Mouse (Mus musculus): ENCODE measurements around the gene 1810010D01Rik. TPM values are rescaled to one million over a fixed set of nuclear protein-coding genes. Genes with fewer than 3 reads are reported as not detected.

Gene 1810010D01Rik
- polyA plus RNA-seq, 1 experiment: 2.3 TPM

- no peak for TF ChIP-seq CTCF (IDR thresholded peaks at IDR 0.05; ENCODE audit: control insufficient read depth, insufficient read depth, low read length)
- no peak for TF ChIP-seq POLR2A (IDR thresholded peaks at IDR 0.05; ENCODE audit: borderline replicate concordance, control insufficient read depth, low read depth, low read length)
- no peak overlapping the region for H3K4me3 ChIP-seq (replicated peaks; ENCODE audit: control insufficient read depth, low read depth, low read length)
- H3K27ac ChIP-seq (ENCODE audit: control insufficient read depth, insufficient read depth, low read depth, low read length, poor library complexity): no peak overlapping the region
- H3K4me1 ChIP-seq (ENCODE audit: control insufficient read depth, insufficient read depth, low read length): peaks cover 1% of the 10 kb centered on the region
- 46% methylated on average over 5 of the region's 5 CpGs for WGBS
Observed at GRCm38 (mm10) chr7:145195186-145195927, 12.6 kb downstream of the 1810010D01Rik start.

GRCm38 (mm10) chr7:145194455-145195161 lies 13.3 kb downstream of the 1810010D01Rik start:
- H3K27ac ChIP-seq (ENCODE audit: control insufficient read depth, insufficient read depth, low read depth, low read length, poor library complexity): no peak overlapping the region
- 23% methylated on average over 3 of the region's 3 CpGs for WGBS
- TF ChIP-seq POLR2A (IDR thresholded peaks at IDR 0.05; ENCODE audit: borderline replicate concordance, control insufficient read depth, low read depth, low read length) (no peak), CTCF (IDR thresholded peaks at IDR 0.05; ENCODE audit: control insufficient read depth, insufficient read depth, low read length) (no peak)

DNA sequence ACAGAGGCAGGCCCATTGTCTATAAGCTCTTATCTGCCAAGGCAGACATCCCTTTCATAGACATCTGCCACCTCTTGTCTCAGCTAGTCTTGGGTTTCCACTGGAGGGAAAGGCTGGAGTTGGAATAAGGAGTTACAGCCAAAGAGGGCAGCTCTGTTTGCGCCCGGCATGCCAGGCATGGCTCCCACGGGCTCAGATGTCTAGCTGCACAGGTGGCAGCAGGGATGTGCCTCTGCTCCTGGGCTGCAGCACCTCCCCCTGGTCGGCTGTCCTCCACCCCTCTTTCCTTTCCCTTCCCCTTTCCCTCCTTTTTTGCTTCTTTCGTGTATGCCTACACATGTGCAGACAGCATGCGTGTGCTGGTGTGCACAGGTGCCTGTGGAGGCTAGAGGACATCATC lies 15.1 kb downstream of the 1810010D01Rik start:
- no peak for TF ChIP-seq CTCF (IDR thresholded peaks at IDR 0.05; ENCODE audit: control insufficient read depth, insufficient read depth, low read length)
- no peak for TF ChIP-seq POLR2A (IDR thresholded peaks at IDR 0.05; ENCODE audit: borderline replicate concordance, control insufficient read depth, low read depth, low read length)
- 69% methylated on average over 6 of the region's 6 CpGs for WGBS

More at GRCm38 (mm10) chr7:145194455-145195161, 13.3 kb downstream of the 1810010D01Rik start:
- H3K4me3 ChIP-seq (replicated peaks; ENCODE audit: control insufficient read depth, low read depth, low read length): no peak overlapping the region
- peaks cover 1% of the 10 kb centered on the region for H3K4me1 ChIP-seq (ENCODE audit: control insufficient read depth, insufficient read depth, low read length)

DNA sequence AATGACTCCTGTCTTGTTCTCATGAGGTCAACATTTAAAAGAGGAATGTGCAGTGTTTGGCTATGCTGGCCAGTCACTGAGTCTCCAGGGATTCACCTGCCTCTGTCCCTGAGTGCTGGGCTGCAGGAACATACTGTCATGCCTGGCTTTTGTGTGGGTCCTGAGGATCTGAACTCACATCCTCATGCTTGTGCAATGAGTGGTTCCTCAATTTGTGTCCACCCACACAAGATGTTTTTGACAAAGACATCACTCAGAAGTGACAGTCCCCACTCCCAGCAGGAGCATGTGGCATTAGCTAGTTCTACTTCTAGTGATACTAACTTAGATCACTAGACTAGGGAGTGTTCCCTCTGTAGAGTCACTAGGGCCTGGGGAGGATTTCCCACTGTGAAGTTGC lies 17.4 kb downstream of the 1810010D01Rik start:
- H3K4me1 ChIP-seq (ENCODE audit: control insufficient read depth, insufficient read depth, low read length): peaks cover 1% of the 10 kb centered on the region
- no peak overlapping the region for H3K4me3 ChIP-seq (replicated peaks; ENCODE audit: control insufficient read depth, low read depth, low read length)
- no peak overlapping the region for H3K27ac ChIP-seq (ENCODE audit: control insufficient read depth, insufficient read depth, low read depth, low read length, poor library complexity)
- no peak for TF ChIP-seq POLR2A (IDR thresholded peaks at IDR 0.05; ENCODE audit: borderline replicate concordance, control insufficient read depth, low read depth, low read length)
- TF ChIP-seq CTCF (IDR thresholded peaks at IDR 0.05; ENCODE audit: control insufficient read depth, insufficient read depth, low read length): no peak

More for the DNA sequence above, 15.1 kb downstream of the 1810010D01Rik start:
- no peak overlapping the region for H3K27ac ChIP-seq (ENCODE audit: control insufficient read depth, insufficient read depth, low read depth, low read length, poor library complexity)
- H3K4me1 ChIP-seq (ENCODE audit: control insufficient read depth, insufficient read depth, low read length): peaks cover 1% of the 10 kb centered on the region
- no peak overlapping the region for H3K4me3 ChIP-seq (replicated peaks; ENCODE audit: control insufficient read depth, low read depth, low read length)

- no peak for TF ChIP-seq POLR2A (IDR thresholded peaks at IDR 0.05; ENCODE audit: borderline replicate concordance, control insufficient read depth, low read depth, low read length)
- no peak for TF ChIP-seq CTCF (IDR thresholded peaks at IDR 0.05; ENCODE audit: control insufficient read depth, insufficient read depth, low read length)
- Histone ChIP-seq H3K4me3 (replicated peaks; ENCODE audit: control insufficient read depth, low read depth, low read length) (no peak overlapping the region), H3K4me1 (ENCODE audit: control insufficient read depth, insufficient read depth, low read length) (peaks cover under 1% of the 10 kb centered on the region), H3K27ac (ENCODE audit: control insufficient read depth, insufficient read depth, low read depth, low read length, poor library complexity) (no peak overlapping the region)
- WGBS: 69% methylated on average over 8 of the region's 8 CpGs
Observed at GRCm38 (mm10) chr7:145189342-145189741, 18.6 kb downstream of the 1810010D01Rik start.

DNA sequence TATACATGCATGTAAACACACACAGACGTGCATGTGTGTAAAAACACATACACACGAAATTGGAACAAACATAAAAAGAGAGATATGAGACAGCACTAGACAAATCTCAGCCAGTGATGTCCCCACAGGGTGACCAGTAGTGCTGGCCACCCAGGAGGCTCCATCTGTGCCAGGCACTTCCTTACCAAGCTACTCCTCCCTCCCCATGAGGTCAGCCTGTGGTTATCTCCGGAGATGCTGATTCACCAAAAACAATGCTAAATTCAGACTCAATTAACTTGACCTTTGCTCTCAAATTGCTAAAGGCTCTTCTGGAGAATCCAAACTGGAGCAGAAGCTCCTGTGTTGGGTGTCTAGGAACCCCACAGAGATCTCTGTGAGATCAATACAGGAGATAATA lies 20.1 kb downstream of the 1810010D01Rik start:
- no peak overlapping the region for H3K27ac ChIP-seq (ENCODE audit: control insufficient read depth, insufficient read depth, low read depth, low read length, poor library complexity)
- WGBS: 49% methylated on average over 3 of the region's 3 CpGs
- no peak for TF ChIP-seq POLR2A (IDR thresholded peaks at IDR 0.05; ENCODE audit: borderline replicate concordance, control insufficient read depth, low read depth, low read length)
- TF ChIP-seq CTCF (IDR thresholded peaks at IDR 0.05; ENCODE audit: control insufficient read depth, insufficient read depth, low read length): no peak
- no peak overlapping the region for H3K4me3 ChIP-seq (replicated peaks; ENCODE audit: control insufficient read depth, low read depth, low read length)
- H3K4me1 ChIP-seq (ENCODE audit: control insufficient read depth, insufficient read depth, low read length): no peaks in the 10 kb centered on the region

- Histone ChIP-seq H3K27ac (ENCODE audit: control insufficient read depth, insufficient read depth, low read depth, low read length, poor library complexity) (no peak overlapping the region), H3K4me3 (replicated peaks; ENCODE audit: control insufficient read depth, low read depth, low read length) (no peak overlapping the region), H3K4me1 (ENCODE audit: control insufficient read depth, insufficient read depth, low read length) (no peaks in the 10 kb centered on the region)
- TF ChIP-seq POLR2A (IDR thresholded peaks at IDR 0.05; ENCODE audit: borderline replicate concordance, control insufficient read depth, low read depth, low read length) (no peak), CTCF (IDR thresholded peaks at IDR 0.05; ENCODE audit: control insufficient read depth, insufficient read depth, low read length) (no peak)
- 34% methylated on average over 4 of the region's 4 CpGs for WGBS
Observed at GRCm38 (mm10) chr7:145182388-145182787, 25.5 kb downstream of the 1810010D01Rik start.

- H3K4me1 ChIP-seq (ENCODE audit: control insufficient read depth, insufficient read depth, low read length): no peaks in the 10 kb centered on the region
- H3K27ac ChIP-seq (ENCODE audit: control insufficient read depth, insufficient read depth, low read depth, low read length, poor library complexity): no peak overlapping the region
- no peak overlapping the region for H3K4me3 ChIP-seq (replicated peaks; ENCODE audit: control insufficient read depth, low read depth, low read length)
- WGBS: 85% methylated on average over 11 of the region's 11 CpGs
- TF ChIP-seq POLR2A (IDR thresholded peaks at IDR 0.05; ENCODE audit: borderline replicate concordance, control insufficient read depth, low read depth, low read length) (no peak), CTCF (IDR thresholded peaks at IDR 0.05; ENCODE audit: control insufficient read depth, insufficient read depth, low read length) (no peak)
Observed at GRCm38 (mm10) chr7:145181376-145182034, 26.4 kb downstream of the 1810010D01Rik start.

Measured in bone marrow, adult 2 months (tissue).